Mouse (Mus musculus) kidney, postnatal 0 days (tissue): ENCODE measurements around the gene Hsd11b2. TPM values are rescaled to one million over a fixed set of nuclear protein-coding genes. Genes with fewer than 3 reads are reported as not detected.

Source experiments
- ATAC-seq: fragments of 200-750 bp; cut with Nextera tagmentation; replicated peaks from 2 replicates; pipeline ENCODE4 v1.8.0; 2017; ENCODE audit warnings: low read depth, moderate number of reproducible peaks, moderate TSS enrichment, moderate library complexity; ENCODE audit not compliant: low FRiP score
- DNase-seq: peaks from one replicate; pipeline ENCODE4 v3.0.0-alpha.2; 2016; ENCODE audit warnings: low spot score
- H3K27ac ChIP-seq: fragments of 300-500 bp; sonication (generic); 2 replicates; pipeline ENCODE4 v1.5.1; 2014; ENCODE audit warnings: mild to moderate bottlenecking
- H3K27me3 ChIP-seq: fragments of 300-500 bp; sonication (generic); 2 replicates; pipeline ENCODE4 v1.6.1; 2014; ENCODE audit warnings: low read length, mixed read lengths; ENCODE audit not compliant: insufficient read depth
- H3K36me3 ChIP-seq: fragments of 300-500 bp; sonication (generic); 2 replicates; pipeline ENCODE4 v1.6.1; 2014; ENCODE audit warnings: low read length, mixed read lengths; ENCODE audit not compliant: insufficient read depth
- H3K4me1 ChIP-seq: fragments of 300-500 bp; sonication (generic); replicated peaks from 2 replicates; pipeline ENCODE4 v1.6.1; 2014; ENCODE audit warnings: antibody characterized with exemption, low read length, mixed read lengths; ENCODE audit not compliant: insufficient read depth
- H3K4me2 ChIP-seq: fragments of 300-500 bp; sonication (generic); 2 replicates; pipeline ENCODE4 v1.6.1; 2014; ENCODE audit warnings: mild to moderate bottlenecking, low read length, moderate library complexity, mixed read lengths
- H3K4me3 ChIP-seq: fragments of 300-500 bp; sonication (generic); replicated peaks from 2 replicates; pipeline ENCODE4 v1.5.1; 2014; ENCODE audit warnings: low read depth, low read length
- H3K9ac ChIP-seq: fragments of 300-500 bp; sonication (generic); 2 replicates; pipeline ENCODE4 v1.6.1; 2014; ENCODE audit warnings: low read depth, low read length
- H3K9me3 ChIP-seq: fragments of 300-500 bp; sonication (generic); replicated peaks from 2 replicates; pipeline ENCODE4 v1.6.1; 2016; ENCODE audit warnings: low read length, inconsistent platforms, mixed read lengths
- CTCF ChIP-seq: IDR thresholded peaks from 2 replicates; pipeline ENCODE4 v1.5.1; 2016; ENCODE audit warnings: antibody characterized with exemption, low read depth, mild to moderate bottlenecking, moderate library complexity
- WGBS: fragments of 180-500 bp; shearing (Covaris S2); extraction: QIAGEN DNeasy Blood & Tissue Kit; methylation state at CpG from one replicate; pipeline ENCODE4 v1.1.7; 2014; 5-methylcytosine and 5-hydroxymethylcytosine counted together
- polyA plus RNA-seq: library from polyadenylated mRNA; unstranded; fragments of >200 nt; fragmentation: Nextera tagmentation; extraction: Ambion mirVana; gene quantifications from 2 replicates; pipeline ENCODE4 v1.2.1, GENCODE M21; 2015

Gene Hsd11b2
- polyA plus RNA-seq, 1 experiment from 2014 or later: 42.4 TPM

DNA sequence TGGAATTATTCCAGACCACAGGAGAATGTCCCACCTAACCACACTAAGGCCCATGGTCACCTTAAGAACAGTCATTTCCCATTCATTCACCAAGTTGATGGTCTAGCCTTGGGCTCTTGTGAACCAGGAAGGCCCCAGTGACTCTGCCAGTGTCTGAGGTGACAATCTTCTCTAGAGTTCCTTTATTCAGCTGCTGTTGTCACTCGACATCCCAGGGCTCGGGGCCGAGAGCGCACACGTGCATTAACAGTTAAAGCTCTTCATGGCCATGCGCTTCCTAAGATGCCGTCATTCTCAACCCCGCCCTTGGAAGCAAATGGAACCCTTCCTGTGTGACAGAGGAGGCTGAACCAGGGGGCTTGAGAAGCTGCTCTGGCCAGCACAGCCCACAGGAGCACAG lies 36.4 kb upstream of the Hsd11b2 start:
- no peaks in the 10 kb centered on the region for H3K9me3 ChIP-seq
- no peak for TF ChIP-seq CTCF
- WGBS: 78% methylated on average over 8 of the region's 8 CpGs
- H3K4me3 ChIP-seq: no peak overlapping the region
- no peak overlapping the region for H3K27ac ChIP-seq
- no peak for ATAC-seq
- H3K27me3 ChIP-seq: no peaks in the 10 kb centered on the region
- H3K4me2 ChIP-seq: no peak overlapping the region
- H3K9ac ChIP-seq: no peak overlapping the region
- no peak for DNase-seq
- H3K4me1 ChIP-seq: no peaks in the 10 kb centered on the region
- H3K36me3 ChIP-seq: peaks cover 9% of the 10 kb centered on the region; the same call in 1 of the 2 replicates

DNA sequence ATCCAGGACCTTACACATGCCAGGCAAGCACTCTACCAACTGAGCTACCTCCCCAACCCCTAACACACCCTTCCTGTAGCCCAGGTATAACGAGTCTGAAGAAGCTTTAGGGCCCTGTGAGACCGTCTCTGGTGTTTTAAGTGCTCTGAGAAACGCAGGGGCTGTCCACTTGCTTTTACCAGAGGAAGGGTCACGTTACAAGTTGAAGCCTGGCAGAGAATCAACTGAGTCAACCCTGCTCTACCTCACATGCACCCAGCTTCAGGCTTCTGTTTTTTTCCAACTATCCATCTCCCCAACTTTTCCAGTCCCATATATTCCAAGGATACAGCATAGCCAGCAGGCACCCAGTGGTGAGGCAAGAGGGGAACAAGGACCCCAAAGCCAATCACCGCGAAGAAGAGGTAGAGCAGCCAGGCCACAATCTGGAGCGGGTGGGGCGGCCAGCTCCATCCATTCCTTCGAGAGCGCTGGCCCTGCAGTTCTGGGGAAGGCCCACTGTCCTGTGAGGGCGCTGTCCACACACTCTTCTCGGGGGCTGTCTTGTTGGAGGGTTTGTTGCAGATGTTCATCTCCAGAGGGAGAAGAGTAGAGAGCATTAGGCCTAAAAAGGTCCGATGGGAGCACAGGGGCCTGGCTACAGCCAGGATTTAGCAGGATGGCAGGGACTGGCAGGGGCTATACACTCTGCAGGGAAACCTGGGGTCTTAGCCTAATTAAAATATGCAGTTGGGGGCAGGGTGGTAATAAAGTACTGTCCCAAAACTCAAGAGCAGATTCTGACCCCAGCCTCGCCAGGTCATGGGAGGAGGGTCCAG lies 35.1 kb upstream of the Hsd11b2 start:
- no peaks in the 10 kb centered on the region for H3K4me1 ChIP-seq
- H3K36me3 ChIP-seq: peaks cover 6% of the 10 kb centered on the region; the same call in 1 of the 2 replicates
- H3K9me3 ChIP-seq: no peaks in the 10 kb centered on the region
- no peaks in the 10 kb centered on the region for H3K27me3 ChIP-seq
- no peak overlapping the region for H3K9ac ChIP-seq
- H3K4me3 ChIP-seq: no peak overlapping the region
- no peak overlapping the region for H3K4me2 ChIP-seq
- ATAC-seq (peak; percentile 52; the same call in 1 of the 2 replicates), DNase-seq (peak; percentile 84)
- no peak overlapping the region for H3K27ac ChIP-seq
- peak; percentile 75 for TF ChIP-seq CTCF
- WGBS: 37% methylated on average over 14 of the region's 14 CpGs

DNA sequence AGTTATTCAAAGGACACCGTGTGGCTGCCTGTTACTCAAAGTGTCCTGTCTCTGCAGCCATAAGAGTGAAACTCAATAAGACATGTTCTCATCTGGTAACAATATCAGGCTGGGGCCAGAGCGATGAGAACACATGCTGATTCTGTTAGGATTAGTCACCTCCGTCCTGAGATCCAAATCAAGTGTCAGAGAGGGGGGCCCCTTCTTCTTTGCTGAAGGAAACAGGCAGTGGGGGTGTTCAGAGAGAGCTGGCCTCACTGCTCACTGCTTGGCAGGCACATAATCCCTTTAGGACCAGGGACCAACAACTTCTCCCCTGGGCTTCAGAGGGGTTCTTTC lies 34.6 kb upstream of the Hsd11b2 start:
- Histone ChIP-seq H3K4me1 (no peaks in the 10 kb centered on the region), H3K9ac (no peak overlapping the region), H3K4me3 (no peak overlapping the region), H3K36me3 (0 out of 2 replicates have a peak, but pooled peaks cover 3% of the 10 kb centered on the region), H3K27me3 (no peaks in the 10 kb centered on the region), H3K4me2 (no peak overlapping the region), H3K9me3 (no peaks in the 10 kb centered on the region), H3K27ac (no peak overlapping the region)
- WGBS: 33% methylated on average over 3 of the region's 3 CpGs
- no peak for DNase-seq
- TF ChIP-seq CTCF: no peak
- ATAC-seq: no peak; the same call in 1 of the 2 replicates

DNA sequence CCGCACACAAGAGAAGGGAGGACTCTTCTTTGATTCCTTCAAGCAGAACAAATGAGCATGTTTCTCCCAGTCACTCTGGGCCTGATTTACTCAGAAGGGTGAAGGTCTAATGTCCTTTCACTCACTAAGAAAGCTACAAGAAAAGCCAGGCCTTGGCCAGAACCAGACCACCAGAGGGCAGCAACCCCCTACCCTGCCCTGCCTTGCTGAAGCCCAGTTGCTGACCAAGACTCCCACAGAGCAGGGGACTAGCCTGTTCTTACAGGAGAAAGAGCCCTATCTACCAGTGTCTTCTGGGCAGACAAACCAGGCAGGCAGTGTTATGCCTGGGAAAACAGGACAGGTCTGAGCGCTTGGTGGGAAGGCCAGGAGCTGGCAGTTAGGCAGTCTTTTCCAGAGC lies 34.2 kb upstream of the Hsd11b2 start:
- no peak overlapping the region for H3K9ac ChIP-seq
- peak; percentile 80 for ATAC-seq
- H3K9me3 ChIP-seq: no peaks in the 10 kb centered on the region
- no peaks in the 10 kb centered on the region for H3K27me3 ChIP-seq
- WGBS: 22% methylated on average over 2 of the region's 2 CpGs
- H3K36me3 ChIP-seq: 0 out of 2 replicates have a peak, but pooled peaks cover 3% of the 10 kb centered on the region
- H3K4me2 ChIP-seq: no peak overlapping the region
- no peak overlapping the region for H3K27ac ChIP-seq
- peak; percentile 94 for TF ChIP-seq CTCF
- H3K4me3 ChIP-seq: no peak overlapping the region
- no peaks in the 10 kb centered on the region for H3K4me1 ChIP-seq
- peak; percentile 94 for DNase-seq

DNA sequence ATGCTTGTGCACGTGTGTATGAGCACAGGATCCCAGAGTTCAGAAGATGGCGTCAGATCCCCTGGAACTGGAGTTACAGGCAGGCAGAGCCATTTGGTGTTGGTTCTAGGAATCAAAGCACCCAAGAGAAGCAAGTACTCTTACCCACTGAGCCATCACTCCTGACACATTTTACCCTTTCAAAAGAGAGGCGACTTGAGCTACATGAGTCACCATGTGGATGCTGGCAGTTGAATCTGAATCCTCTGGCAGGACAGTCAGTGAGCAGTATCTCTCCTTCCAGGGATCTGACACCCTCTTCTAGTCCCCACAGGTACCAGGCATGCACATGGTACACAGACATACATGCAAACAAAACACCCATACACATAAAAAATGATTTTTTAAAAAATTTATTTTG lies 30.5 kb upstream of the Hsd11b2 start:
- no peaks in the 10 kb centered on the region for H3K27me3 ChIP-seq
- H3K9ac ChIP-seq: no peak overlapping the region
- no peak for TF ChIP-seq CTCF
- H3K9me3 ChIP-seq: no peaks in the 10 kb centered on the region
- no peaks in the 10 kb centered on the region for H3K4me1 ChIP-seq
- H3K4me3 ChIP-seq: no peak overlapping the region
- WGBS: 60% methylated on average over 3 of the region's 3 CpGs
- H3K4me2 ChIP-seq: no peak overlapping the region
- DNase-seq (no peak), ATAC-seq (no peak)
- 0 out of 2 replicates have a peak, but pooled peaks cover 3% of the 10 kb centered on the region for H3K36me3 ChIP-seq
- no peak overlapping the region for H3K27ac ChIP-seq

DNA sequence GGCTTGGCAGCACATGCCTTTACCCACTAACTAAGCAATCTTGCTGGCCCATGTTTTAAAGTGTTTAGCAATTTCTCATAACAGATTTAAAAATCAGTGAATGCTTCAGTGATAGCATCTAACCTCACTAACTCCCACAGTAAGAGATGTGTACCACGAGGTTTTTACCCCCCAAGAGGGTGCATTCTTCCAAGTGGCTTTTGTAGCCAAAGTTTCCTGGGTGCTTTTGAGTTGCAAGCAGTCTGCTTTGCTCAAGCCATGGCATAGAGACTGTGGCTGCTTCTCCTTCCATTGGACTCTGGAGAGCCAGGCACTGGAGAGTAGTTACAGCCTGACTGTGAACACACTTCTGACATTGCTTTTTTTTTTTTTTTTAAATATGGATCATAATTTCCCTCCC lies 29.3 kb upstream of the Hsd11b2 start:
- WGBS: 33% methylated on average over 1 of the region's 1 CpGs
- Histone ChIP-seq H3K4me3 (no peak overlapping the region), H3K27me3 (no peaks in the 10 kb centered on the region), H3K4me1 (0 out of 2 replicates have a peak, but pooled peaks cover under 1% of the 10 kb centered on the region), H3K4me2 (no peak overlapping the region), H3K27ac (no peak overlapping the region), H3K9ac (no peak overlapping the region), H3K36me3 (0 out of 2 replicates have a peak, but pooled peaks cover 3% of the 10 kb centered on the region), H3K9me3 (no peaks in the 10 kb centered on the region)
- TF ChIP-seq CTCF: no peak
- ATAC-seq: no peak
- DNase-seq: no peak
